Mouse (Mus musculus): Measurements from ENCODE around the gene Cttn. TPM values are rescaled to one million over a fixed set of nuclear protein-coding genes. Genes with fewer than 3 reads are reported as not detected.
A peak's percentile ranks its signal among the peaks of the same experiment; 100 is the strongest.

Cttn gene
- polyA plus RNA-seq (2012; rRNA removed) = 13.7 and 14.2 TPM in 2 replicates

GRCm38 (mm10) chr7:144470545-144471059 lies at the start of gene Cttn:
Gene Cttn (minus strand): TSS chr7:144471009.
- DNase-seq (ENCODE audit: low read depth in 1 of 2, low spot score in 2 of 2) = peak in 1 of 2 experiments; percentile 14
- WGBS = 25% methylated on average over 30 of the region's 30 CpGs
- 0 out of 2 replicates have a peak within 1 kb of the TSS, but pooled peaks have one; percentile 17 for H3K27ac ChIP-seq (ENCODE audit: insufficient read depth, low read length)
- peaks cover 6% of the 10 kb centered on the region for H3K27me3 ChIP-seq (ENCODE audit: control insufficient read depth, insufficient read depth, low read length)
- H3K4me1 ChIP-seq (ENCODE audit: control insufficient read depth, insufficient read depth, insufficient read length) = no peaks in the 10 kb centered on the region
- TF ChIP-seq CTCF (IDR thresholded peaks at IDR 0.05; ENCODE audit: extremely low read depth, insufficient read depth, insufficient read length, insufficient replicate concordance) = no peak
- TF ChIP-seq POLR2A (IDR thresholded peaks at IDR 0.05; ENCODE audit: low read depth, low read length) = no peak
- peaks cover under 1% of the 10 kb centered on the region for H3K36me3 ChIP-seq (ENCODE audit: control insufficient read depth, insufficient read depth, low read length)
- peak within 1 kb of the TSS; percentile 39 for H3K4me3 ChIP-seq (ENCODE audit: extremely low read depth, insufficient read depth, insufficient read length)

DNA sequence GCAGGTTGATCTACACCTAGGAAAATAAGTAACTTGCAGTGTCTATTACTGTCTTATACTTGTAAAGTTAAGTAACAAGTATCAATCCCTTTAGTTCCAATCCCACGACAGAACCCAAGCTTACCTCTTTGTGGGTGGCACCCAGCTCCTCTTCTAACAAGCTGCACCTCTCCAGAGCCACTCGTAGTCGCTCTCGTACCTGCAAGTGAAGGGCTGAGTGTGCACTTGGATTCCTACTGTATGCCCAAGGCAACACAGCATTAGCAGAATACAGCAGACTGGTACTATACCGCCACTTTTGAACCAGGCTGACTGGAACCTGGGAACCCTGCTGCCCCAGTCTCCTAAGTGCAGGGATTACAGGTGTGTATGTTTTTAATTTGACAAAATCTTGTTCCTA lies 49.0 kb upstream of the Cttn start:
- Histone ChIP-seq H3K27ac (ENCODE audit: insufficient read depth, low read length) (no peak overlapping the region), H3K36me3 (ENCODE audit: control insufficient read depth, insufficient read depth, low read length) (peaks cover 20% of the 10 kb centered on the region), H3K4me1 (ENCODE audit: control insufficient read depth, insufficient read depth, insufficient read length) (no peaks in the 10 kb centered on the region), H3K4me3 (ENCODE audit: extremely low read depth, insufficient read depth, insufficient read length) (no peak overlapping the region), H3K27me3 (ENCODE audit: control insufficient read depth, insufficient read depth, low read length) (no peaks in the 10 kb centered on the region)
- TF ChIP-seq CTCF (IDR thresholded peaks at IDR 0.05; ENCODE audit: extremely low read depth, insufficient read depth, insufficient read length, insufficient replicate concordance) (no peak), POLR2A (IDR thresholded peaks at IDR 0.05; ENCODE audit: low read depth, low read length) (no peak)
- DNase-seq (ENCODE audit: low read depth in 1 of 2, low spot score in 2 of 2) = no peak
- WGBS = 92% methylated on average over 5 of the region's 5 CpGs

DNA sequence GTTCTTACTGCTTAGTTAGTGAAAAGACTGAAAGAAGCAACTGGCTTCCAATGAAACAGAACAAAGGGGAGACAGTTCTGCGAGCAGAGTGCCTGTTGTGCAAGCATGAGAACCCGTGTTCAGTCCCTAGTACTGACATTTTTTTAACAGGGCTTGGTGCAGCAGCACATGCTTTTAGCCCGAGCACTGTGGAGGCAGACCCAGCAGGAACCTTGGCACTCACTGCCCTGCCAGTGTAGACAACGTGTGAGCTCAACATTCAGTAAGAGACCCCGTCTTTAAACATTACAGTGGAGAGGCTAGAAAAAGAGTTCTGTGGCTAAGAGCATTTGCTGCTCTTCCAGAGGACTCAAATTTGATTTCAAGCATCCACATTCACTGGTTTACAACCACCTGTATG lies 45.9 kb upstream of the Cttn start:
- Histone ChIP-seq H3K4me3 (ENCODE audit: extremely low read depth, insufficient read depth, insufficient read length) (no peak overlapping the region), H3K36me3 (ENCODE audit: control insufficient read depth, insufficient read depth, low read length) (peaks cover 37% of the 10 kb centered on the region), H3K27me3 (ENCODE audit: control insufficient read depth, insufficient read depth, low read length) (no peaks in the 10 kb centered on the region), H3K4me1 (ENCODE audit: control insufficient read depth, insufficient read depth, insufficient read length) (no peaks in the 10 kb centered on the region), H3K27ac (ENCODE audit: insufficient read depth, low read length) (no peak overlapping the region)
- TF ChIP-seq CTCF (IDR thresholded peaks at IDR 0.05; ENCODE audit: extremely low read depth, insufficient read depth, insufficient read length, insufficient replicate concordance) (no peak), POLR2A (IDR thresholded peaks at IDR 0.05; ENCODE audit: low read depth, low read length) (no peak)
- 93% methylated on average over 5 of the region's 5 CpGs for WGBS
- DNase-seq (ENCODE audit: low read depth in 1 of 2, low spot score in 2 of 2) = no peak

DNA sequence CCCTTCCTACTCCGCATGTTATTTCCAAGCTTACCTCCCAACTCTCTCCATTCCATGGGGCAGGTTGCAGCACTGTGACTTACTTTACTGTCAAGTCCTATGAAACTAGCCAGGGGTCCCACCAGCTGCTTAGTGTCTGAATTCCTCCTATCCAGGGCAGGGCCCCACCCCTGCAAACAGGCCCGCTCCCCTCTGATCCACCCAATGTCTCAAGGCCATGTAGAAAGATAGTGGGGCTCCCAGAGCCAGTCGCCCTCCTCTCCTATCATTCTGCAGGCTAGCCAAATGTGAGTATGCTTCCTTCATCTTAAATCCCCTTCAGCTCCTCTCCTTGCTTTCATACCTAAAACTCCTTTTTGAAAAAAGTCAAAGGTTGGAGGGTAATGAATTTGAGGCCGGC lies 38.3 kb upstream of the Cttn start:
- Histone ChIP-seq H3K27me3 (ENCODE audit: control insufficient read depth, insufficient read depth, low read length) (no peaks in the 10 kb centered on the region), H3K4me1 (ENCODE audit: control insufficient read depth, insufficient read depth, insufficient read length) (no peaks in the 10 kb centered on the region)

GRCm38 (mm10) chr7:144506807-144507206 lies 36.0 kb upstream of the Cttn start:
- H3K4me3 ChIP-seq (ENCODE audit: extremely low read depth, insufficient read depth, insufficient read length) = no peak overlapping the region
- peaks cover 37% of the 10 kb centered on the region for H3K36me3 ChIP-seq (ENCODE audit: control insufficient read depth, insufficient read depth, low read length)
- H3K4me1 ChIP-seq (ENCODE audit: control insufficient read depth, insufficient read depth, insufficient read length) = no peaks in the 10 kb centered on the region
- H3K27me3 ChIP-seq (ENCODE audit: control insufficient read depth, insufficient read depth, low read length) = no peaks in the 10 kb centered on the region
- TF ChIP-seq POLR2A (IDR thresholded peaks at IDR 0.05; ENCODE audit: low read depth, low read length) (no peak), CTCF (IDR thresholded peaks at IDR 0.05; ENCODE audit: extremely low read depth, insufficient read depth, insufficient read length, insufficient replicate concordance) (no peak)
- no peak overlapping the region for H3K27ac ChIP-seq (ENCODE audit: insufficient read depth, low read length)
- no peak for DNase-seq (ENCODE audit: low read depth in 1 of 2, low spot score in 2 of 2)
- 63% methylated on average over 1 of the region's 1 CpGs for WGBS

More for the DNA sequence above, 38.3 kb upstream of the Cttn start:
- no peak for TF ChIP-seq POLR2A (IDR thresholded peaks at IDR 0.05; ENCODE audit: low read depth, low read length)
- no peak for TF ChIP-seq CTCF (IDR thresholded peaks at IDR 0.05; ENCODE audit: extremely low read depth, insufficient read depth, insufficient read length, insufficient replicate concordance)
- Histone ChIP-seq H3K36me3 (ENCODE audit: control insufficient read depth, insufficient read depth, low read length) (peaks cover 43% of the 10 kb centered on the region), H3K27ac (ENCODE audit: insufficient read depth, low read length) (no peak overlapping the region), H3K4me3 (ENCODE audit: extremely low read depth, insufficient read depth, insufficient read length) (no peak overlapping the region)
- no peak for DNase-seq (ENCODE audit: low read depth in 1 of 2, low spot score in 2 of 2)
- 91% methylated on average over 4 of the region's 4 CpGs for WGBS

DNA sequence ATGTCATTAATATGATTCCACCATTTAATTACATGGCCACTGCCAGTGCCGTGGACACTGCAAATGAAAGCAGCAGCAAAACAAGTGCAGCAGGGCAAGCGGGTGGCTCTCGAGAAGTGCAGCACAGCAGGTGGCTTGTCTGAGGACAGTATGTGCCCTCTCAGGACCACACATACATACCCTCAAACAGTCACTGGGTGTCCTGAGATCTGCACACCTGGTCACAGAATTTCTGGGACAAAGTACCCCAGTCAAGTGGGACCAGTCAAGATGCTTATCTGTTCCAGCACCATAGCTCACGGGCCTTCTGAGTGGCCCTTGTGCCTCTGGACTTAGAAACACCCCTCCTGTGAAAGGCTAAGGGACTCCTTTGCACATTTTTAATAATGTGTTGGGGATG lies 33.1 kb upstream of the Cttn start:
- Histone ChIP-seq H3K36me3 (ENCODE audit: control insufficient read depth, insufficient read depth, low read length) (peaks cover 28% of the 10 kb centered on the region), H3K27ac (ENCODE audit: insufficient read depth, low read length) (no peak overlapping the region), H3K27me3 (ENCODE audit: control insufficient read depth, insufficient read depth, low read length) (no peaks in the 10 kb centered on the region), H3K4me1 (ENCODE audit: control insufficient read depth, insufficient read depth, insufficient read length) (no peaks in the 10 kb centered on the region), H3K4me3 (ENCODE audit: extremely low read depth, insufficient read depth, insufficient read length) (no peak overlapping the region)
- DNase-seq (ENCODE audit: low read depth in 1 of 2, low spot score in 2 of 2) = no peak
- TF ChIP-seq POLR2A (IDR thresholded peaks at IDR 0.05; ENCODE audit: low read depth, low read length) (no peak), CTCF (IDR thresholded peaks at IDR 0.05; ENCODE audit: extremely low read depth, insufficient read depth, insufficient read length, insufficient replicate concordance) (no peak)
- 94% methylated on average over 4 of the region's 4 CpGs for WGBS

DNA sequence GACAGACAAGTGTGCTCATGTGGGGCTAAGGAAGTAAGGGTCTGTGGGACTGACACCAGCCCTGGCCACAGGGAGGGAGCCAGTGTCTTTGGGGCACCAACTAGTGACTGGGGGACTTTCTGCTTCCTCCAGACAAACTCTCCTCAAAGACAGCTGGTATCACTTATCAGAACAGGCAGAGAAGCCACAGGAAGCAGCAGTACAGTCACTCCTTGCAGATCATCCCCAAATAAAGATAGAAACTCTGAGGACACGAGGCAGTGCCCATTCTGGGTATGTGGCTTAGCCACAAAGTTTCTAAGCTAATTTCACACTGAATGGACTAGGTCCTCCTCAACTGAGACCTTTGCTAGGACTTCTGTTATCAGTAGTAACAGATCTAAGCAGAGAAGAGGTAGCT lies 22.1 kb upstream of the Cttn start:
- no peaks in the 10 kb centered on the region for H3K4me1 ChIP-seq (ENCODE audit: control insufficient read depth, insufficient read depth, insufficient read length)

More for the DNA sequence above, 22.1 kb upstream of the Cttn start:
- no peak for DNase-seq (ENCODE audit: low read depth in 1 of 2, low spot score in 2 of 2)
- no peaks in the 10 kb centered on the region for H3K27me3 ChIP-seq (ENCODE audit: control insufficient read depth, insufficient read depth, low read length)
- peaks cover 26% of the 10 kb centered on the region for H3K36me3 ChIP-seq (ENCODE audit: control insufficient read depth, insufficient read depth, low read length)
- H3K4me3 ChIP-seq (ENCODE audit: extremely low read depth, insufficient read depth, insufficient read length) = no peak overlapping the region
- TF ChIP-seq POLR2A (IDR thresholded peaks at IDR 0.05; ENCODE audit: low read depth, low read length) = no peak
- TF ChIP-seq CTCF (IDR thresholded peaks at IDR 0.05; ENCODE audit: extremely low read depth, insufficient read depth, insufficient read length, insufficient replicate concordance) = no peak
- WGBS = 41% methylated on average over 1 of the region's 1 CpGs
- no peak overlapping the region for H3K27ac ChIP-seq (ENCODE audit: insufficient read depth, low read length)
